Mouse (Mus musculus): ENCODE data around the gene Magix. TPM values are rescaled to one million over a fixed set of nuclear protein-coding genes. Genes with fewer than 3 reads are reported as not detected.

Magix gene
- total and polyA plus RNA-seq, 2 experiments = 20.9 to 33.0 TPM

- no peak overlapping the region for H3K9ac ChIP-seq (ENCODE audit: low read depth, low read length)
- no peaks in the 10 kb centered on the region for H3K27me3 ChIP-seq (ENCODE audit: control insufficient read depth, insufficient read depth, low read length)
- peaks cover 2% of the 10 kb centered on the region for H3K4me1 ChIP-seq (ENCODE audit: control insufficient read depth, insufficient read depth, low read length)
- DNase-seq (ENCODE audit: extremely low read depth, low read depth, low spot score) = no peak
- no peak overlapping the region for H3K4me3 ChIP-seq (ENCODE audit: insufficient read depth, low read depth, low read length)
- H3K79me2 ChIP-seq (ENCODE audit: control insufficient read depth, insufficient read depth, low read length) = no peaks in the 10 kb centered on the region
- H3K27ac ChIP-seq (replicated peaks; ENCODE audit: insufficient read depth, low read depth, low read length) = no peak overlapping the region
- no peak for TF ChIP-seq POLR2A (IDR thresholded peaks at IDR 0.05; ENCODE audit: extremely low read depth, insufficient read depth, low read length)
- no peak for TF ChIP-seq CTCF (IDR thresholded peaks at IDR 0.05; ENCODE audit: low read depth, low read length)
- 85% methylated on average over 3 of the region's 3 CpGs for WGBS
- H3K36me3 ChIP-seq (ENCODE audit: control insufficient read depth, insufficient read depth, low read length) = peaks cover 9% of the 10 kb centered on the region
Measured at GRCm38 (mm10) chrX:7662936-7663335, 18.1 kb downstream of the Magix start.

- Histone ChIP-seq H3K27me3 (ENCODE audit: control insufficient read depth, insufficient read depth, low read length) (no peaks in the 10 kb centered on the region), H3K9ac (ENCODE audit: low read depth, low read length) (no peak overlapping the region), H3K4me3 (ENCODE audit: insufficient read depth, low read depth, low read length) (no peak overlapping the region), H3K4me1 (ENCODE audit: control insufficient read depth, insufficient read depth, low read length) (peaks cover 3% of the 10 kb centered on the region), H3K36me3 (ENCODE audit: control insufficient read depth, insufficient read depth, low read length) (peaks cover 9% of the 10 kb centered on the region), H3K27ac (replicated peaks; ENCODE audit: insufficient read depth, low read depth, low read length) (no peak overlapping the region), H3K79me2 (ENCODE audit: control insufficient read depth, insufficient read depth, low read length) (no peaks in the 10 kb centered on the region)
- WGBS = 96% methylated on average over 4 of the region's 4 CpGs
- TF ChIP-seq CTCF (IDR thresholded peaks at IDR 0.05; ENCODE audit: low read depth, low read length) = no peak
- TF ChIP-seq POLR2A (IDR thresholded peaks at IDR 0.05; ENCODE audit: extremely low read depth, insufficient read depth, low read length) = no peak
- no peak for DNase-seq (ENCODE audit: extremely low read depth, low read depth, low spot score)
Measured at GRCm38 (mm10) chrX:7661086-7661485, 20.0 kb downstream of the Magix start.

- H3K36me3 ChIP-seq (ENCODE audit: control insufficient read depth, insufficient read depth, low read length) = peaks cover 6% of the 10 kb centered on the region
- no peak overlapping the region for H3K4me3 ChIP-seq (ENCODE audit: insufficient read depth, low read depth, low read length)
- no peak for TF ChIP-seq CTCF (IDR thresholded peaks at IDR 0.05; ENCODE audit: low read depth, low read length)
- no peak for TF ChIP-seq POLR2A (IDR thresholded peaks at IDR 0.05; ENCODE audit: extremely low read depth, insufficient read depth, low read length)
- DNase-seq (ENCODE audit: extremely low read depth, low read depth, low spot score) = no peak
- H3K27me3 ChIP-seq (ENCODE audit: control insufficient read depth, insufficient read depth, low read length) = no peaks in the 10 kb centered on the region
- H3K27ac ChIP-seq (replicated peaks; ENCODE audit: insufficient read depth, low read depth, low read length) = no peak overlapping the region
- peaks cover 3% of the 10 kb centered on the region for H3K4me1 ChIP-seq (ENCODE audit: control insufficient read depth, insufficient read depth, low read length)
- no peak overlapping the region for H3K9ac ChIP-seq (ENCODE audit: low read depth, low read length)
- WGBS = 59% methylated on average over 11 of the region's 11 CpGs
- H3K79me2 ChIP-seq (ENCODE audit: control insufficient read depth, insufficient read depth, low read length) = no peaks in the 10 kb centered on the region
Measured at GRCm38 (mm10) chrX:7658785-7659589, 22.1 kb downstream of the Magix start.

GRCm38 (mm10) chrX:7658031-7658784 lies 22.8 kb downstream of the Magix start:
- 6% methylated on average over 13 of the region's 15 CpGs for WGBS
- Histone ChIP-seq H3K9ac (ENCODE audit: low read depth, low read length) (peak overlapping the region; percentile 49; the same call in 1 of the 2 replicates), H3K4me1 (ENCODE audit: control insufficient read depth, insufficient read depth, low read length) (peaks cover 3% of the 10 kb centered on the region), H3K36me3 (ENCODE audit: control insufficient read depth, insufficient read depth, low read length) (peaks cover 6% of the 10 kb centered on the region), H3K79me2 (ENCODE audit: control insufficient read depth, insufficient read depth, low read length) (no peaks in the 10 kb centered on the region), H3K27ac (replicated peaks; ENCODE audit: insufficient read depth, low read depth, low read length) (peak overlapping the region; percentile 63), H3K4me3 (ENCODE audit: insufficient read depth, low read depth, low read length) (peak overlapping the region; percentile 99), H3K27me3 (ENCODE audit: control insufficient read depth, insufficient read depth, low read length) (no peaks in the 10 kb centered on the region)
- TF ChIP-seq CTCF (IDR thresholded peaks at IDR 0.05; ENCODE audit: low read depth, low read length) (no peak), POLR2A (IDR thresholded peaks at IDR 0.05; ENCODE audit: extremely low read depth, insufficient read depth, low read length) (0 out of 2 replicates have a peak, but pooled peaks have one; percentile 27)
- DNase-seq (ENCODE audit: extremely low read depth, low read depth, low spot score) = peak; percentile 79

GRCm38 (mm10) chrX:7657221-7657639 lies 23.8 kb downstream of the Magix start, which contains the start of gene Prickle3:
Gene Prickle3, plus strand, starts transcription at chrX:7657260.
- H3K79me2 ChIP-seq (ENCODE audit: control insufficient read depth, insufficient read depth, low read length) = no peaks in the 10 kb centered on the region
- under 1% methylated on average over 26 of the region's 26 CpGs for WGBS
- H3K36me3 ChIP-seq (ENCODE audit: control insufficient read depth, insufficient read depth, low read length) = peaks cover 4% of the 10 kb centered on the region; the same call in 1 of the 2 replicates
- H3K4me1 ChIP-seq (ENCODE audit: control insufficient read depth, insufficient read depth, low read length) = peaks cover 3% of the 10 kb centered on the region
- no peak for TF ChIP-seq CTCF (IDR thresholded peaks at IDR 0.05; ENCODE audit: low read depth, low read length)
- peak; percentile 50; the same call in 1 of the 2 replicates for TF ChIP-seq POLR2A (IDR thresholded peaks at IDR 0.05; ENCODE audit: extremely low read depth, insufficient read depth, low read length)
- H3K9ac ChIP-seq (ENCODE audit: low read depth, low read length) = peak within 1 kb of the TSS; percentile 97
- peak within 1 kb of the TSS; percentile 99 for H3K4me3 ChIP-seq (ENCODE audit: insufficient read depth, low read depth, low read length)
- peak within 1 kb of the TSS; percentile 86 for H3K27ac ChIP-seq (replicated peaks; ENCODE audit: insufficient read depth, low read depth, low read length)
- peak; percentile 82 for DNase-seq (ENCODE audit: extremely low read depth, low read depth, low spot score)
- no peaks in the 10 kb centered on the region for H3K27me3 ChIP-seq (ENCODE audit: control insufficient read depth, insufficient read depth, low read length)
